Mouse (Mus musculus): ENCODE data around the gene Mast3.

GRCm38 (mm10) chr8:70762118-70762517 is 42.7 kb downstream of the Mast3 start:
- no peak for TF ChIP-seq GATA1 (IDR thresholded peaks at IDR 0.05; ENCODE audit: borderline replicate concordance, low read length)
- TF ChIP-seq FLI1 (IDR thresholded peaks at IDR 0.05; ENCODE audit: low read length): no peak

All from megakaryocyte, embryonic 14.5 days (primary cell).